Mouse (Mus musculus) small intestine, adult 2 months (tissue): ENCODE measurements around the gene Tmem8.
"Not testable (repeated sequence)": the region's sequence is repeated elsewhere in the genome, so short reads cannot be mapped to it uniquely, and the experiment has no call there.

ENCODE experiments used
- CTCF ChIP-seq: fragments of 200-500 bp; IDR thresholded peaks from 2 replicates; pipeline ENCODE4 v1.5.1; 2012; ENCODE audit warnings: low read depth, mild to moderate bottlenecking, control low read depth, inconsistent platforms, low read length, moderate library complexity, mixed read lengths; ENCODE audit not compliant: insufficient replicate concordance, insufficient read length; ENCODE audit errors: extremely low read depth
- POLR2A ChIP-seq: fragments of 200-500 bp; IDR thresholded peaks from 2 replicates; pipeline ENCODE4 v1.6.1; 2012; ENCODE audit warnings: low read depth, mild to moderate bottlenecking, control low read depth, inconsistent platforms, low read length, moderate library complexity

DNA sequence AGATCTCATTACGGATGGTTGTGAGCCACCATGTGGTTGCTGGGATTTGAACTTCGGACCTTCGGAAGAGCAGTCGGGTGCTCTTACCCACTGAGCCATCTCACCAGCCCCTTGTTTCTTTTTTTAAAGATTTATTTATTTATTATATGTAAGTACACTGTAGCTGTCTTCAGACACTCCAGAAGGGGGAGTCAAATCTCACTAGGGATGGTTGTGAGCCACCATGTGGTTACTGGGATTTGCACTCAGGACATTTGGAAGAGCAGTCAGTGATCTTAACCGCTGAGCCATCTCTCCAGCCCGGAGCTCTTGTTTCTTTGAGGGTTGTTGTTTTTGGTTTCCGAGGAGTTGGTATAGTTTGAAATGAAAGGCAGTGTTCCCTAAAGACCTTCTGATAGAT, 1.4 kb downstream of the Tmem8 start:
- not testable (repeated sequence) for TF ChIP-seq POLR2A, CTCF
